Mouse (Mus musculus) limb, embryonic 13.5 days (tissue): ENCODE results near the gene P2ry6. TPM values are rescaled to one million over a fixed set of nuclear protein-coding genes. Genes with fewer than 3 reads are reported as not detected.
A peak's percentile ranks its signal among the peaks of the same experiment; 100 is the strongest.

ENCODE experiments used
- ATAC-seq: fragments of 200-750 bp; cut with Nextera tagmentation; 2 replicates; pipeline ENCODE4 v1.8.0; 2017; ENCODE audit warnings: low read depth, moderate number of reproducible peaks, moderate TSS enrichment; ENCODE audit not compliant: low FRiP score
- H3K27ac ChIP-seq: fragments of 300-500 bp; sonication (generic); 2 replicates; pipeline ENCODE4 v1.5.1; 2015; ENCODE audit warnings: inconsistent platforms, mild to moderate bottlenecking, moderate library complexity
- H3K27me3 ChIP-seq: fragments of 300-500 bp; sonication (generic); 2 replicates; pipeline ENCODE4 v1.6.1; 2015; ENCODE audit warnings: mild to moderate bottlenecking, inconsistent platforms
- H3K36me3 ChIP-seq: fragments of 300-500 bp; sonication (generic); 2 replicates; pipeline ENCODE4 v1.6.1; 2015; ENCODE audit warnings: inconsistent platforms, mild to moderate bottlenecking, moderate library complexity
- H3K4me1 ChIP-seq: fragments of 300-500 bp; sonication (generic); 2 replicates; pipeline ENCODE4 v1.6.1; 2015; ENCODE audit warnings: inconsistent platforms
- H3K4me2 ChIP-seq: fragments of 300-500 bp; sonication (generic); replicated peaks from 2 replicates; pipeline ENCODE4 v1.6.1; 2015; ENCODE audit warnings: inconsistent platforms, mild to moderate bottlenecking, moderate library complexity
- H3K4me3 ChIP-seq: fragments of 300-500 bp; sonication (generic); 2 replicates; pipeline ENCODE4 v1.5.1; 2015; ENCODE audit warnings: moderate library complexity, mild to moderate bottlenecking, inconsistent platforms
- H3K9ac ChIP-seq: fragments of 300-500 bp; sonication (generic); 2 replicates; pipeline ENCODE4 v1.6.1; 2015; ENCODE audit warnings: mild to moderate bottlenecking, inconsistent platforms
- H3K9me3 ChIP-seq: fragments of 300-500 bp; sonication (generic); 2 replicates; pipeline ENCODE4 v1.6.1; 2016; ENCODE audit warnings: inconsistent platforms
- whole genome bisulfite sequencing: fragments of 180-500 bp; shearing (Covaris S2); methylation state at CpG from one replicate; pipeline ENCODE4 v1.1.7; 2015; 5-methylcytosine and 5-hydroxymethylcytosine counted together
- polyA plus RNA-seq: library from polyadenylated mRNA; unstranded; fragments of >200 nt; fragmentation: Nextera tagmentation; extraction: Ambion mirVana; gene quantifications from 2 replicates; pipeline ENCODE4 v1.2.1, GENCODE M21; 2015

P2ry6 gene
- polyA plus RNA-seq, 1 experiment from 2014 or later, result 5.6 TPM

DNA sequence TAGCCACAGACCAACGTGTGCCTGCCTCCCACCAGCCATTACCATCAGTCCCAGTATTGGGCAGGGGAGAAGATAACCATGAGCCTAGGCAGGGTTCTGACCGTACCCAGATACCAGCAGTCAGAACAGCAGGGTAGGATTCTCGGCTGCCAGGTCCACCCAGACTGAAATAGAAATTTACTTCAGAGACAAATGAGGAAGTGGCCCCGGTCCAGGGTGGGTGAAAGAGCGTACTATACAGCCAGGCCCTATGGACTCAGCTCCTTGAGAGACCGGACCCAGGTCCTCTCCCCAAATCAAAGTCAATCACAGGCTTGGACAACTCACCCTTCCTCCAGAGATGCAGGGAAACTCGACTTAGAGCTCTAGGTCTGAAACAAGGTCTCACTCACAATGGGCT lies 13.3 kb downstream of the P2ry6 start:
- H3K27ac ChIP-seq, result no peak overlapping the region
- 78% methylated on average over 7 of the region's 7 CpGs for WGBS
- H3K9ac ChIP-seq, result no peak overlapping the region
- H3K27me3 ChIP-seq, result no peaks in the 10 kb centered on the region
- H3K4me2 ChIP-seq, result no peak overlapping the region
- no peak for ATAC-seq
- 0 out of 2 replicates have a peak, but pooled peaks cover 5% of the 10 kb centered on the region for H3K9me3 ChIP-seq
- H3K4me3 ChIP-seq, result no peak overlapping the region
- H3K36me3 ChIP-seq, result no peaks in the 10 kb centered on the region
- H3K4me1 ChIP-seq, result peaks cover 15% of the 10 kb centered on the region; the same call in 1 of the 2 replicates

DNA sequence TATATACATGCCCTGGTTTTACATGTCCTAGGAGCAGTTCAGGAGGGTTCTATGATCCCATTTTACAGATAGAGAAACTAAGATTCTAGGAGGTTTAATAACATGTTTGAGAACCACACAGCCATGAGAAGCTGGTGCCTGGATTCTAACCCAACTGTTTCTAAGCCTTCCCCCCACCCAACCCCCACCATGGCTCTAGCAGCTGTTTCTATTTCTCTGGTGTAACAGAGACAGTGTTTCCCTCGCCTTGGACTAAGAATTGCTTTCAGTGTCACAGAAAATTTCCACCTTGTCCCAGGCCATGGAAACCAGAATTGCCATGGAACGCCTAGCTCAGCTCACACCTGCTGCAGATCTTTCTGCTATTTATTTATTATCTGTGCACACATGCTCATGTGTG lies 14.0 kb downstream of the P2ry6 start:
- 0 out of 2 replicates have a peak, but pooled peaks cover 5% of the 10 kb centered on the region for H3K9me3 ChIP-seq
- no peak overlapping the region for H3K4me3 ChIP-seq
- H3K27me3 ChIP-seq, result no peaks in the 10 kb centered on the region
- H3K4me1 ChIP-seq, result peaks cover 15% of the 10 kb centered on the region; the same call in 1 of the 2 replicates
- WGBS, result 65% methylated on average over 2 of the region's 2 CpGs
- no peaks in the 10 kb centered on the region for H3K36me3 ChIP-seq
- no peak overlapping the region for H3K9ac ChIP-seq
- no peak overlapping the region for H3K4me2 ChIP-seq
- no peak overlapping the region for H3K27ac ChIP-seq
- no peak for ATAC-seq

GRCm38 (mm10) chr7:100958426-100958825 lies 16.0 kb downstream of the P2ry6 start:
- Histone ChIP-seq H3K4me1 (0 out of 2 replicates have a peak, but pooled peaks cover 4% of the 10 kb centered on the region), H3K9ac (no peak overlapping the region), H3K9me3 (0 out of 2 replicates have a peak, but pooled peaks cover 5% of the 10 kb centered on the region), H3K4me3 (no peak overlapping the region), H3K27me3 (no peaks in the 10 kb centered on the region), H3K36me3 (no peaks in the 10 kb centered on the region), H3K27ac (no peak overlapping the region), H3K4me2 (no peak overlapping the region)
- WGBS, result 98% methylated on average over 2 of the region's 2 CpGs
- ATAC-seq, result no peak

GRCm38 (mm10) chr7:100952686-100953085 lies 21.8 kb downstream of the P2ry6 start:
- no peaks in the 10 kb centered on the region for H3K27me3 ChIP-seq

DNA sequence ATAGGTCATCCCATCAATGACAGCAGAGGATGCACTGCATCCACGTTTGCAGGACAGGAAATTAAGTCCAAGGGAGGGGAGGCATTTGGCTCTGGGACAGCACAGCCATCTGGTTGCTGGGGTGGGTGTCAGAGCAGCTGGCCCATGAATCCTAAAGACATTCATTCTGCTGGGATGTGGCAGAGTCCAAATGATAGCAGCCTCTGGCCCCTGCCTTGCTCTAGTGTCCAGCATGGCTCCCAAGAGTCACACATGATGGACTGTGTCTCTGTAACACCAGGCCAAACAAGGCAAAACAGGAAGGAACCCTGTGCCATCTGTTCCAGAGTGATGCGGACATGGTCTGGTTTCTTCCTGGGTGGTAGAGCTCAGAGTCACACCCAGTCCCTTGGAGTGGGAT lies 22.5 kb downstream of the P2ry6 start:
- peaks cover 5% of the 10 kb centered on the region; the same call in 1 of the 2 replicates for H3K4me1 ChIP-seq
- H3K27me3 ChIP-seq, result no peaks in the 10 kb centered on the region
- no peak overlapping the region for H3K27ac ChIP-seq
- no peak overlapping the region for H3K9ac ChIP-seq
- H3K4me2 ChIP-seq, result no peak overlapping the region
- no peak for ATAC-seq
- WGBS, result 58% methylated on average over 2 of the region's 2 CpGs
- H3K4me3 ChIP-seq, result no peak overlapping the region
- no peaks in the 10 kb centered on the region for H3K9me3 ChIP-seq
- no peaks in the 10 kb centered on the region for H3K36me3 ChIP-seq

More at GRCm38 (mm10) chr7:100952686-100953085, 21.8 kb downstream of the P2ry6 start:
- no peak overlapping the region for H3K27ac ChIP-seq
- 84% methylated on average over 7 of the region's 7 CpGs for WGBS
- peaks cover 5% of the 10 kb centered on the region; the same call in 1 of the 2 replicates for H3K4me1 ChIP-seq
- H3K4me2 ChIP-seq, result no peak overlapping the region
- H3K36me3 ChIP-seq, result no peaks in the 10 kb centered on the region
- H3K4me3 ChIP-seq, result no peak overlapping the region
- no peak overlapping the region for H3K9ac ChIP-seq
- no peak for ATAC-seq
- no peaks in the 10 kb centered on the region for H3K9me3 ChIP-seq

DNA sequence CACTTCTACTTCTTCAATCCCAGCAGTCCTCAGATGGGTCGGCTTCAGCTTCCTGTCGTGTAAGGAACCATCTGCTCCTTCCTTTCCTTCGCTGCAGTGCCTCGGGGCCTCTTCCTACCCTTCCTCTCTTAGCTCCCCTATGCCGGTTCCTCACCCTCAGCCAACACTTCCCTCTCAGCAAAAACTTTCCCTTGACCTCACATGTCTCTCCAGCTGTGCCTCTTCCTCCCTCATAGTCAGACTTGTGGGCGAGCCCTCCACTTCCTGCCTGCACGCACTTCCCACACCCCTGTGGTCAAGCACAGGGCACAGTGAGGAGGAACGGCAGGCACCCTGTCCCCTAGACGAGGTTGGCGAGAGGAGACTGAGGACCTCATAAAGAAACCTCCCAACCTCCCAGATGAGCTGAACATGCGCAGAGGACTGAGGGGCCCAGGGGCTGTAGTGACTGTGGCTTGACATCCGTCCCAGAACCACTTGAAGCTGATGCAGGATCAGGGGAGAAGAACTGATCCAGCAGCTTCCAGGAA lies 23.9 kb downstream of the P2ry6 start:
- no peaks in the 10 kb centered on the region for H3K36me3 ChIP-seq
- H3K9me3 ChIP-seq, result no peaks in the 10 kb centered on the region
- H3K27me3 ChIP-seq, result no peaks in the 10 kb centered on the region
- ATAC-seq, result no peak
- H3K4me1 ChIP-seq, result peaks cover 5% of the 10 kb centered on the region; the same call in 1 of the 2 replicates
- no peak overlapping the region for H3K4me3 ChIP-seq
- WGBS, result 48% methylated on average over 12 of the region's 12 CpGs
- no peak overlapping the region for H3K27ac ChIP-seq
- H3K4me2 ChIP-seq, result no peak overlapping the region
- H3K9ac ChIP-seq, result no peak overlapping the region

- ATAC-seq, result no peak
- no peak overlapping the region for H3K4me2 ChIP-seq
- 72% methylated on average over 5 of the region's 5 CpGs for WGBS
- H3K27me3 ChIP-seq, result no peaks in the 10 kb centered on the region
- H3K4me3 ChIP-seq, result no peak overlapping the region
- no peak overlapping the region for H3K27ac ChIP-seq
- peaks cover 5% of the 10 kb centered on the region; the same call in 1 of the 2 replicates for H3K4me1 ChIP-seq
- H3K36me3 ChIP-seq, result no peaks in the 10 kb centered on the region
- no peak overlapping the region for H3K9ac ChIP-seq
- no peaks in the 10 kb centered on the region for H3K9me3 ChIP-seq
Measured at GRCm38 (mm10) chr7:100950031-100950430, 24.4 kb downstream of the P2ry6 start.

DNA sequence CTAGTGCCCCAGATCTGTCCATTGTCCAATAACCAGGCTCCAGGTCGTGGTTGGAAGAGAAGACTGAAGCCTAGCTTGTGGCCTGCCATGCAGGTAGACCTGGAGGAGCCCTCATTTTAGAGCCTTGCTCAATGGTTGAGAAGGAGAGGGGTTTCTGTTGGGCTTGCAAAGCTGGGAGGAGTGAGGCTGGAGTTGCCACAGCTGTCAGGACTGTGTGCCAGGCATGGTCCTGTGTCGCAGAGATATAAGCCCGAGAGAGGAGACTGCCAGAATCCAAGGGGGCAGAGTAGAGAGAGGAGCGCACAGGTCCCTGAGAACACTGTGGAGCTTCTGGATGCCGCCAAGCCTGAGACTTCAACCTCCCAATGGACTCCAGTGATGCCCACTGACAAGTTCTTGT lies 29.7 kb downstream of the P2ry6 start:
- Histone ChIP-seq H3K36me3 (no peaks in the 10 kb centered on the region), H3K4me1 (peaks cover 23% of the 10 kb centered on the region), H3K4me3 (no peak overlapping the region), H3K4me2 (no peak overlapping the region), H3K9ac (no peak overlapping the region), H3K27ac (no peak overlapping the region), H3K27me3 (no peaks in the 10 kb centered on the region), H3K9me3 (no peaks in the 10 kb centered on the region)
- no peak for ATAC-seq
- 91% methylated on average over 5 of the region's 5 CpGs for WGBS

- H3K9me3 ChIP-seq, result no peaks in the 10 kb centered on the region
- no peak for ATAC-seq
- 77% methylated on average over 2 of the region's 2 CpGs for WGBS
- peaks cover 23% of the 10 kb centered on the region for H3K4me1 ChIP-seq
- no peak overlapping the region for H3K4me2 ChIP-seq
- no peak overlapping the region for H3K27ac ChIP-seq
- no peak overlapping the region for H3K9ac ChIP-seq
- no peaks in the 10 kb centered on the region for H3K27me3 ChIP-seq
- H3K4me3 ChIP-seq, result no peak overlapping the region
- no peaks in the 10 kb centered on the region for H3K36me3 ChIP-seq
Measured at GRCm38 (mm10) chr7:100944306-100944705, 30.1 kb downstream of the P2ry6 start.

DNA sequence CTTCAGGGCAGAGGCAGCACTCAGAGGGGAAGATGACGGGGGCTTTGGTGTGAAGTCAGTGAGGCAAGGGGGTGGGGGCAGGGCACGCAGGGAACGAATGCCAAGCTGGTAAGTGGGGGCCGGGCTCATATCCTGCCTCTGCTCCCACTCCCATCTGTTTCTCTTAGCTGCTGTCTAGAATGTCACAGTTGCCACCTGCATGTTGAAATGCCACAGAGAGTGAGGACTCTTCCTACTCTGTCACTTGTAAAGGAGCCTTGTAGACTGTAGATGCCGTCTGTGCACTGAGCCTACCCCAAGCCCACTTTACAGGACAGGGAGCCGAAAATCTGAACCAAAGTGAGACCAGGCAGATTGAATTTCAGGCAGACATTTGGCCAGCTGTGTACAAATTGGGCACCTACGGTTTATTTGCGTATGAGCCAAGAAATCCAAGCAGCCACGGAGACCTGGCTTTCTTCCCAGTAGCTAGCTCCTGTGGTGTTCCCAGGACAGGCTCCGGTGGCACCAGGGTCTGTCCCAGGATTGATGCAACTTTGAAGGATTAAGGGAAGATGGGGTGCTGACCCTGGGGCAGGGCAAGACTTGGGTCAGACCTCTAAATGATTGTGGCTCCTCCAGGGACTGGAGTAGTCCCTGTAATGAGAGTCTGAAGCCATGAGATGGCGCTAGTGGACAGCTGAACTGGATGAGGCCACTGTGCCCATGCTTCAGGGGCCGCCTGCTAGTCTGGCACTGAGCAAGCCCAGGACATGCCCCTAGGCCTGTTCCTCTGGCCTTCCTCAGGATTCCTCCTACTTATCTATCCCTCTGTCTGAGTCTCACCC lies 31.4 kb downstream of the P2ry6 start:
- Histone ChIP-seq H3K4me1 (peaks cover 23% of the 10 kb centered on the region), H3K27me3 (no peaks in the 10 kb centered on the region), H3K36me3 (no peaks in the 10 kb centered on the region), H3K27ac (no peak overlapping the region; the same call in 1 of the 2 replicates), H3K4me2 (peak overlapping the region; percentile 23; the same call in 1 of the 2 replicates), H3K9me3 (no peaks in the 10 kb centered on the region), H3K4me3 (no peak overlapping the region), H3K9ac (peak overlapping the region; percentile 48; the same call in 1 of the 2 replicates)
- 27% methylated on average over 12 of the region's 12 CpGs for WGBS
- ATAC-seq, result peak; percentile 63; the same call in 1 of the 2 replicates

DNA sequence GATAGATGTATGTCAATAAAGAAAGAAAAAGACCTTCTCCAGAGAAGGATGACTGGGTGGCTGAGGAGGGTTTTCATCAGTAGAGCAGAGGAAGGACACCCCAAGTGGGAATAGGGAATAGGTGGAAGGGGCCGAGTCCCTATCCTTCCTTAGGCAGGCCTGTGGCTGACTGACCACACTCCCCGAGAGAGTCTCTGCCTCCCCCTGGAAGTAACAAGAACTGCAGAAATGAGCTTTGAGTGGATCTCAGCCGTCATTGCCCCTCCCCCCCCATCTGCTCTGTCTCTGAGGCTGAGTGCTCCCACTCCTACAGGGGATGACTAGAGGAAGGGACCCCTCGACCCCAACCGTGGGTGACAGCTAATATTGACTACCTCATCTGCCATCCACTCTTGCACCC lies 33.3 kb downstream of the P2ry6 start:
- WGBS, result 38% methylated on average over 5 of the region's 5 CpGs

GRCm38 (mm10) chr7:100938106-100938505 lies 36.3 kb downstream of the P2ry6 start:
- peaks cover 17% of the 10 kb centered on the region for H3K4me1 ChIP-seq
- H3K36me3 ChIP-seq, result no peaks in the 10 kb centered on the region
- H3K4me3 ChIP-seq, result no peak overlapping the region
- no peak for ATAC-seq
- no peaks in the 10 kb centered on the region for H3K27me3 ChIP-seq
- no peaks in the 10 kb centered on the region for H3K9me3 ChIP-seq
- H3K4me2 ChIP-seq, result no peak overlapping the region
- no peak overlapping the region for H3K27ac ChIP-seq
- WGBS, result 89% methylated on average over 16 of the region's 16 CpGs
- H3K9ac ChIP-seq, result peak overlapping the region; percentile 15; the same call in 1 of the 2 replicates

More for the DNA sequence above, 33.3 kb downstream of the P2ry6 start:
- no peak overlapping the region for H3K9ac ChIP-seq
- no peak overlapping the region for H3K4me2 ChIP-seq
- no peaks in the 10 kb centered on the region for H3K9me3 ChIP-seq
- ATAC-seq, result no peak
- no peak overlapping the region for H3K27ac ChIP-seq
- H3K4me1 ChIP-seq, result peaks cover 23% of the 10 kb centered on the region
- no peaks in the 10 kb centered on the region for H3K27me3 ChIP-seq
- no peak overlapping the region for H3K4me3 ChIP-seq
- H3K36me3 ChIP-seq, result no peaks in the 10 kb centered on the region
